Mouse (Mus musculus) forebrain, embryonic 16.5 days (tissue): ENCODE measurements around the gene Gm16503. TPM values are rescaled to one million over a fixed set of nuclear protein-coding genes. Genes with fewer than 3 reads are reported as not detected.
"Not testable (repeated sequence)": the region's sequence is repeated elsewhere in the genome, so short reads cannot be mapped to it uniquely, and the experiment has no call there.

Experiments
- ATAC-seq: fragments of 200-750 bp; cut with Nextera tagmentation; 2 replicates; pipeline ENCODE4 v1.8.0; 2017; ENCODE audit warnings: mild to moderate bottlenecking, moderate library complexity
- H3K27ac ChIP-seq: fragments of 300-500 bp; sonication (generic); 2 replicates; pipeline ENCODE4 v1.5.1; 2014; ENCODE audit warnings: low read length, control low read depth
- H3K27me3 ChIP-seq: fragments of 300-500 bp; sonication (generic); replicated peaks from 2 replicates; pipeline ENCODE4 v1.6.1; 2014; ENCODE audit warnings: low read length; ENCODE audit not compliant: control insufficient read depth, insufficient read depth
- H3K36me3 ChIP-seq: fragments of 300-500 bp; sonication (generic); 2 replicates; pipeline ENCODE4 v1.6.1; 2014; ENCODE audit not compliant: control insufficient read depth, insufficient read depth
- H3K4me1 ChIP-seq: fragments of 300-500 bp; sonication (generic); replicated peaks from 2 replicates; pipeline ENCODE4 v1.6.1; 2014; ENCODE audit warnings: low read length; ENCODE audit not compliant: control insufficient read depth, insufficient read depth
- H3K4me2 ChIP-seq: fragments of 300-500 bp; sonication (generic); 2 replicates; pipeline ENCODE4 v1.6.1; 2014; ENCODE audit warnings: mild to moderate bottlenecking, low read length, control low read depth
- H3K4me3 ChIP-seq: fragments of 300-500 bp; sonication (generic); replicated peaks from 2 replicates; pipeline ENCODE4 v1.5.1; 2014; ENCODE audit warnings: mild to moderate bottlenecking, low read length, control low read depth
- H3K9ac ChIP-seq: fragments of 300-500 bp; sonication (generic); replicated peaks from 2 replicates; pipeline ENCODE4 v1.6.1; 2014; ENCODE audit warnings: low read depth, low read length, control low read depth
- H3K9me3 ChIP-seq: fragments of 300-500 bp; sonication (generic); 2 replicates; pipeline ENCODE4 v1.6.1; 2016; ENCODE audit warnings: low read length; ENCODE audit not compliant: control insufficient read depth
- whole genome bisulfite sequencing: fragments of 180-500 bp; shearing (Covaris S2); extraction: QIAGEN DNeasy Blood & Tissue Kit; methylation state at CpG from one replicate; pipeline ENCODE4 v1.1.7; 2014; 5-methylcytosine and 5-hydroxymethylcytosine counted together
- polyA plus RNA-seq: library from polyadenylated mRNA; unstranded; fragments of >200 nt; fragmentation: Nextera tagmentation; extraction: Ambion mirVana; gene quantifications from 2 replicates; pipeline ENCODE4 v1.2.1, GENCODE M21; 2015

The Gm16503 gene
- polyA plus RNA-seq, 1 experiment from 2014 or later, result 0.30 TPM

DNA sequence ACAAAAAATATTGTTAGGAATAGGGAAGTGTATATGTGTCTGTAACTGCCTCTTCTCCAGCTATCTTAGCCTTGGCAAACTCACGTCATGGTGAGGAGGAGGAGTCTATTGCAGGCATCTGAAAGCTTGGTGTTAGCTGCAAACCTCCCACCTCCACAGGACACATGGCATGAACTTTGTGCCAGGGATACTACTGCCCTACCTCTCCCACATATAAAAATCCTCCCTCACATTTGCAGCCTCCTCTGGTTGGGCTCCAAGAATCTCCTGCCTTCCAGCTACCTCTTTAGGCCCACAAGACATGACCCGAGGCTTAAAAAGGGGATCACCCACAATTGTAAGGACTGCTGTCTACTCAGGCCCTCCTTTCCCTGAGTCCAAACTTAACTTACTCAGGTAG lies 2.3 kb upstream of the Gm16503 start:
- no peak overlapping the region for H3K4me3 ChIP-seq
- H3K27me3 ChIP-seq, result no peaks in the 10 kb centered on the region
- 82% methylated on average over 2 of the region's 2 CpGs for WGBS
- peaks cover 26% of the 10 kb centered on the region; the same call in 1 of the 2 replicates for H3K9me3 ChIP-seq
- no peaks in the 10 kb centered on the region for H3K36me3 ChIP-seq
- no peak overlapping the region for H3K4me2 ChIP-seq
- no peak overlapping the region for H3K9ac ChIP-seq
- no peak for ATAC-seq
- H3K27ac ChIP-seq, result no peak overlapping the region
- no peaks in the 10 kb centered on the region for H3K4me1 ChIP-seq

DNA sequence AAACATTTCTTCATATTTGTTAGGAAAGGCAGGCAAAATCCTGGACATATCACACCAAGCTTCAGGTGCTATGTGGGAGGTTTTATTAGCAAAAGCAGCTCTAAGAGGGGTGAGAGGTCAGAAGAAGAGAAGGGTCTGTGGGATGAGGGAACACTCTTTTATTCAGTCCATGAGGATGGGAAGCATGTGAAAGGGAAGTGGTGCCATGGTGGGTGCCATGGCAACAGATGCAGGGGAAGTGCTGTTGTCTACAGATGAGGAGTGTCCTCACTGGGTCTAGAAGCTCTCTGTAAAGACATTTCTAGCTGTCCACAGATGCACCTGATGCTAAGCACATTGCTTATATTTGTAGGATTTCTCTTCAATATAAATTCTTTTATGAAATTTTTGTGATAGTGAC lies 1.1 kb downstream of the Gm16503 start:
- no peak overlapping the region for H3K27ac ChIP-seq
- H3K4me3 ChIP-seq, result no peak overlapping the region
- no peaks in the 10 kb centered on the region for H3K4me1 ChIP-seq
- ATAC-seq, result no peak
- no peaks in the 10 kb centered on the region for H3K27me3 ChIP-seq
- peaks cover 30% of the 10 kb centered on the region for H3K9me3 ChIP-seq
- no peak overlapping the region for H3K4me2 ChIP-seq
- no peaks in the 10 kb centered on the region for H3K36me3 ChIP-seq
- H3K9ac ChIP-seq, result no peak overlapping the region

DNA sequence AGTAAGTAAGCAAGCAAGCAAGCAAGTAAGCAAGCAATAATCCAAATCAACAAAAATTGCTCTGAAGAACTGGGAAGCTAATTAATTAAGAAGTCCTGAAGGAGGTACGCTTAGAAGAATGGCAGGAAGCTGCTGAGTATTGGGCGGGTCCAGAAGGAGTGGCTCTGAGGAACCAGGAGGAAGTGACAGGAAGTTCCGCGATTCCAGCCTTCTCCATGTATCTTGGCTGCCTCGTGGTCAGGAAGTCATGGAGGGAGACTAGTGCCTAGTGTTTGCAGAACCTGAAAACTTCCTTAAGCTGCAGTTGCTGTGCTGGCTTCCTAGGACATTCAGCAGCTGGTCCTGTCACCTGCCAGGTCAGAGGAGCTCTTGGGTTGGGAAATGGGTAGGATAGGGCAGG lies 13.1 kb downstream of the Gm16503 start, which contains the start of gene Zfp985:
Zfp985 (plus strand) TSS at position 207 of the 400 bp plus-strand sequence.
- H3K9ac ChIP-seq, H3K27me3 ChIP-seq, H3K4me3 ChIP-seq, H3K9me3 ChIP-seq, H3K27ac ChIP-seq, H3K4me1 ChIP-seq, ATAC-seq, H3K36me3 ChIP-seq, H3K4me2 ChIP-seq: not testable (repeated sequence)
- 83% methylated on average over 5 of the region's 5 CpGs for WGBS

DNA sequence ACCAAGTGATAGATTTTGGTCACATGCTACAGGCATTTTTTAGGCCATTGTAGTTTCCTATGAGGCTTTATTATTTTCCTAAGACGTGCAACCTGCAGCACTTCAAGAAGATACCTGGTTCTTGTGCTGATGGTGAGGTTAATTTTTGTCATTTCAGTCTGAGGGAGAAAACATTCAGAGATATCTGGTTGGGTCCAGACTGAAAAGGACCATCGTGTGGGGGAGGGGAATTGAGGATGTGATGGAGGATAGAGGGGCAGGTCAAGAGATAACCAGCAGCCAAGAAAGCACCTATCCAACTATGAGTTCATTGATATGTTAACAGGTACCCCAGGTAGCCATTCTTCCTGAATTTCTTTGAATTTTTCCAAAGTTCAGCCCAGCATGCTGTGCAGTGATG lies 14.3 kb downstream of the Gm16503 start:
- not testable (repeated sequence) for ATAC-seq, H3K4me1 ChIP-seq, H3K4me3 ChIP-seq, H3K27me3 ChIP-seq, H3K36me3 ChIP-seq, H3K4me2 ChIP-seq, H3K27ac ChIP-seq, H3K9me3 ChIP-seq, H3K9ac ChIP-seq
- 72% methylated on average over 2 of the region's 2 CpGs for WGBS

DNA sequence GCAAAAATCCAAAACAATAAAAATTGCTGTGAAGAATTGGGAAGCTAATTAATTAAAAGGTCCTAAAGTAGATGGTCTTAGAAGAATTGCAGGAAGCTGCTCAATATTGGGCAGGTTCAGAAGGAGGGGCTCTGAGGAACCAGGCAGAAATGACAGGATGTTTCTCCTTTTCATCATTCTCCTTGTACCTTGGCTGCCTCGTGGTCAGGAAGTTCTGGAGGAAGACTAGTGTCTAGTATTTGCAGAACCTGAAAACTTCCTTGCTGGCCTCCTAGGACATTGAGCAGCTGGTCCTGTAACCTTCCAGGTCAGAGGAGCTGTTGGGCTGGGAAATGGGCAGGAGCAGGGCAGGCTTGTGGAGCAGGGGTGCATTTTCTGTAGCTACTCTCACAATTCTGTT lies 16.9 kb downstream of the Gm16503 start:
- H3K27ac ChIP-seq, H3K4me2 ChIP-seq, H3K4me3 ChIP-seq, H3K9me3 ChIP-seq, ATAC-seq, H3K36me3 ChIP-seq, H3K4me1 ChIP-seq, H3K9ac ChIP-seq, H3K27me3 ChIP-seq: not testable (repeated sequence)
- 48% methylated on average over 1 of the region's 1 CpGs for WGBS

DNA sequence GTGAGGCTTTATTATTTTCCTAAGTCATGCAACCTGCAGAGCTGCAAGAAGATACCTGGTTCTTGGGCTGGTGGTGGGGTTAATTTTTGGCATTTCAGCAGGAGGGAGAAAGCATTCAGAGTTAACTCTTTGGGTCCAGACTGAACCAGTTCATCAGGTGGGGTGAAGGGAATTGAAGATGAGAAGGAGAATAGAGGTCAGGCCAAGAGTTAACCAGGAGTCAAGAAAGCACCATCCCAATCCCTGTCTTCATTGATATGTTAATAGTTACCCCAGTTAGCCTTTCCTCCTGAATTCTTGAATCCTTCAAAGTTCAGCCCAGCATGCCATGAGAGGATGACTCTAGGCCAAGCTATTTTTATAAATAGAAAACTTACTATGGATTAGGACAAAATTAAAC lies 18.0 kb downstream of the Gm16503 start:
- H3K4me2 ChIP-seq, H3K27ac ChIP-seq, ATAC-seq, H3K4me1 ChIP-seq, H3K4me3 ChIP-seq, H3K36me3 ChIP-seq, H3K27me3 ChIP-seq, H3K9me3 ChIP-seq, H3K9ac ChIP-seq: not testable (repeated sequence)

DNA sequence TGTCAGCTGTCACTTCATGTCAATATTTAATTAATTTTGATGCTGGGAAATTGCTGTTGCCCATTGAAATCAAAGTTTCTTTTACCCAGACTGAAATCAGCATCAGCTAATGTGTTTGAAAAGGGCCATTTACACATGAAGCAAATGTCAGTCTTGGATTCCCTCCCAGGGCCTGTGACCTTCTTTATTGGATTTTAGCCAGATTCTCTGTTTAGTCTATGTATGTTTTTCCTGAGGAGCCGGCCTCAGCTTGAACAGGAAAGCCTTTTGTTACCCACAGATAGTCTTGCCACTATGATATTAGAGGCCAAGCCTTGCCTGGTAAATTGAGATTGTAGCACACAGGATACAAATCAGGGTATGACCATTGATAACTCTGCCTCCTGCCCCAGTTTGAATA lies 19.1 kb downstream of the Gm16503 start:
- not testable (repeated sequence) for H3K9me3 ChIP-seq, H3K9ac ChIP-seq, ATAC-seq, H3K4me2 ChIP-seq, H3K27ac ChIP-seq, H3K4me3 ChIP-seq, H3K4me1 ChIP-seq, H3K27me3 ChIP-seq, H3K36me3 ChIP-seq
- 67% methylated on average over 1 of the region's 1 CpGs for WGBS

DNA sequence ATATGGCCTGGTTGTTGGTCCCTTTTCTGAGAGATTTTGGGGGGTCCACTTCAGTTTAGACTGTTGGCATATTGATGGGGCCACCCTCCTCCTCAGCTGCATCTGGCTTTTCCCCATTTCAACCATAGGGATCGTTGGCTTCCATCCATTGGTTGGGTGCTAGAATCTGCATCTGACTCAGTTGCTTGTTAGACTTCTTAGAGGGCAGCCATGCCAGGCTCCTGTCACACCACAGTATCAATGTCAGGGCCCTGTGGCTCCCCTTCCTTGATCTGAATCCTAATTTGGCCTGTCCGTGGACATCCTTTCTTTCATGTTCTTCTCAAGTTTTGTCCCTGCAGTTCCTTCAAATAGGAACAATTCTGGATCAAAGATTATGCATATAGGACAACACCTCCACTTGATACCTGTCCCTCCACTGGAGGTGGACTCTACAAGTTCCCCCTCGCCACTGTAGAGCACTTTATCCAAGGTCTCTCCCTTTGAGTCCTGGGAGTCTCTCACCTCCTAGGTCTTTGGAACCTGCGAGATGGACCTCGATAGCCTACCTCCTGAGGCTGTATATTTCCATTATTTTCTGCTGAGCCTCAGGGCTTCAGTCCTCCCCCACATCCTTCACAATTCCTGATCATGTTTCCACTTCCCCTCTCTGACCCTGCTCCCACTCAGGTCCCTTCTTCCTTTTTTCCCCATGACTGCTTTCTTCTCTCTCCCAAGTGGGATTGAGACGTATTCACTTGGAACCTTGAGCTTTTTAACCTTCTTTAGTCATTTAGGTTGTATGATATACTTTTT lies 25.6 kb downstream of the Gm16503 start:
- H3K27ac ChIP-seq, result no peak overlapping the region
- no peaks in the 10 kb centered on the region for H3K27me3 ChIP-seq
- H3K4me1 ChIP-seq, result no peaks in the 10 kb centered on the region
- no peak overlapping the region for H3K9ac ChIP-seq
- no peaks in the 10 kb centered on the region for H3K36me3 ChIP-seq
- peaks cover 5% of the 10 kb centered on the region for H3K9me3 ChIP-seq
- no peak overlapping the region for H3K4me3 ChIP-seq
- H3K4me2 ChIP-seq, result no peak overlapping the region
- ATAC-seq, result no peak
- 74% methylated on average over 6 of the region's 6 CpGs for WGBS

DNA sequence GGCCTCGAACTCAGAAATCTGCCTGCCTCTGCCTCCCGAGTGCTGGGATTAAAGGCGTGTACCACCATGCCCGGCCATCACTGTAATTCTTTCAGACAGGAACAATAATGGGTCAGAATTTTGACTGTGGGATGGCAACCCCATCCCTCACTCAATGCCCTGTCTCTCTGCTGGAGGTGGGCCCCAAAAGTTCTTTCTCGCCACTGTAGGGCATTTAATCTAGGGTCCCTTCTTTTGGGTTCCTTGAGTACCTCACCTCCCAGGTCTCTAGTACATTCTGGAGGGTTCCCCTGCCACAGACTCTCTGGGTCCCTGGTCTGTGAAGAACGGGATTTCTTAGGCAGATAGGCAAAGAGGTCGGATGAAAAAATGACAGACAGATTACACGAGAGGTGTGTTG lies 31.1 kb downstream of the Gm16503 start:
- H3K4me3 ChIP-seq, H3K4me2 ChIP-seq, H3K36me3 ChIP-seq, H3K27me3 ChIP-seq, ATAC-seq, H3K9me3 ChIP-seq, H3K27ac ChIP-seq, H3K4me1 ChIP-seq, H3K9ac ChIP-seq: not testable (repeated sequence)
- 90% methylated on average over 8 of the region's 8 CpGs for WGBS

DNA sequence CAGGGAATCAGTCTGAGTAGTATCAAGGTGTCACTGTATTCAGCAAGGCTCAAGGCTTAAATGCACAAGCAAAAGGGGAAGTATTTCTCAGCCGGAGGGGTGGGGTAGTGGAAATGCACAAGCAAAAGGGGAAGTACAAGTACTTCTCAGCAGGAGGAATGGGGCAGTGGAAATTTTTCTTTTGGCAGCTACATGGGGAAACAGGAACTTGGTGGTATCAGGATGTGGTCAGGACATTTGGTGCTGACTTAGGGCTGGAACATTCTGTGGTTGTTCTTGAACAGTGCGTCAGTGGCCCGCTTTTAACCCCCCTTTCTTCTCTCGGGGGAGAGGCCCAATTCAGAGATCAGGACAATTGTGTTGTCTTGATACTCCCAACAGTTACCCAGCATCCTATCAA lies 39.4 kb downstream of the Gm16503 start:
- not testable (repeated sequence) for H3K27ac ChIP-seq, H3K4me2 ChIP-seq, H3K4me1 ChIP-seq, H3K4me3 ChIP-seq, ATAC-seq, H3K36me3 ChIP-seq, H3K9ac ChIP-seq, H3K27me3 ChIP-seq
- H3K9me3 ChIP-seq, result peaks cover 10% of the 10 kb centered on the region
- 91% methylated on average over 4 of the region's 4 CpGs for WGBS
